Mouse (Mus musculus) megakaryocyte-erythroid progenitor cell, adult 5-6 weeks (primary cell): ENCODE measurements around the gene Spag16. TPM values are rescaled to one million over a fixed set of nuclear protein-coding genes. Genes with fewer than 3 reads are reported as not detected.

Source experiments
- ATAC-seq: replicated peaks from 2 replicates; pipeline ENCODE4 v1.8.0; 2016; ENCODE audit warnings: mild to moderate bottlenecking, inconsistent platforms; ENCODE audit not compliant: severe bottlenecking, poor library complexity, low FRiP score, low TSS enrichment
- total RNA-seq, 2 experiments: library from RNA; stranded (forward) in 1 of 2; stranded (reverse) in 1 of 2; fragments of 200-1000, 215-1000 nt in 1 of 2; fragments of >200 nt in 1 of 2; fragmentation: Nextera tagmentation in 1 of 2; gene quantifications; 2 replicates each; pipeline ENCODE4 v1.2.3; 2014 to 2017

Spag16 gene
- total RNA-seq, 2 experiments from 2014 or later = not detected

- no peak for ATAC-seq
Measured at GRCm38 (mm10) chr1:70351371-70351770, 524.6 kb downstream of the Spag16 start.

- no peak for ATAC-seq
Measured at GRCm38 (mm10) chr1:70354014-70354413, 527.2 kb downstream of the Spag16 start.

GRCm38 (mm10) chr1:70371721-70372120 lies 545.0 kb downstream of the Spag16 start:
- ATAC-seq = no peak

GRCm38 (mm10) chr1:70380096-70380495 lies 553.3 kb downstream of the Spag16 start:
- no peak for ATAC-seq

GRCm38 (mm10) chr1:70442209-70443080 lies 615.7 kb downstream of the Spag16 start:
- ATAC-seq = no peak

GRCm38 (mm10) chr1:70479864-70480263 lies 653.1 kb downstream of the Spag16 start:
- ATAC-seq = no peak

GRCm38 (mm10) chr1:70518918-70519317 lies 692.1 kb downstream of the Spag16 start:
- no peak for ATAC-seq

- no peak for ATAC-seq
Measured at GRCm38 (mm10) chr1:70527134-70527533, 700.4 kb downstream of the Spag16 start.

- no peak for ATAC-seq
Measured at GRCm38 (mm10) chr1:70529771-70530170, 703.0 kb downstream of the Spag16 start.

- ATAC-seq = no peak
Measured at GRCm38 (mm10) chr1:70551839-70552238, 725.1 kb downstream of the Spag16 start.

- no peak for ATAC-seq
Measured at GRCm38 (mm10) chr1:70621805-70622204, 795.0 kb downstream of the Spag16 start.

- no peak for ATAC-seq
Measured at GRCm38 (mm10) chr1:70624803-70625460, 798.2 kb downstream of the Spag16 start.

- no peak for ATAC-seq
Measured at GRCm38 (mm10) chr1:70652719-70653118, 825.9 kb downstream of the Spag16 start.

GRCm38 (mm10) chr1:70692529-70692928 lies 865.8 kb downstream of the Spag16 start:
- ATAC-seq = no peak

- ATAC-seq = no peak
Measured at GRCm38 (mm10) chr1:70700270-70700669, 873.5 kb downstream of the Spag16 start.

GRCm38 (mm10) chr1:70703934-70704333 lies 877.2 kb downstream of the Spag16 start:
- ATAC-seq = no peak

GRCm38 (mm10) chr1:70705821-70706220 lies 879.1 kb downstream of the Spag16 start:
- ATAC-seq = no peak

- no peak for ATAC-seq
Measured at GRCm38 (mm10) chr1:70725045-70725444, 898.3 kb downstream of the Spag16 start.

GRCm38 (mm10) chr1:70725655-70726066 lies 898.9 kb downstream of the Spag16 start, which contains the start of gene Vwc2l:
Gene Vwc2l (plus strand): TSS chr1:70725715.
- 0 out of 2 replicates have a peak, but pooled peaks have one; percentile 41 for ATAC-seq
